Mouse (Mus musculus) embryonic stem cell, embryonic (primary cell): Measurements from ENCODE around the gene Aig1.

Experiments
- CTCF ChIA-PET, 4 experiments: fragments of 300-600 bp in 2 of 4; fragments of 350-600 bp in 2 of 4; sonication (Branson Sonifier 250); formaldehyde crosslinking; loops; one replicate each; lab custom pipeline; 2022; ENCODE audit warnings: inconsistent platforms in 2 of 4; lab: Charles Lee
- POLR2A ChIA-PET, 4 experiments: fragments of 300-600 bp in 2 of 4; fragments of 350-600 bp in 2 of 4; sonication (Branson Sonifier 250); formaldehyde crosslinking; loops; one replicate each; lab custom pipeline; 2022; ENCODE audit warnings: antibody characterized with exemption in 4 of 4, inconsistent platforms in 1 of 4; lab: Charles Lee

Gene Aig1

GRCm38 (mm10) chr10:13739494-13740140, 129.2 kb downstream of the Aig1 start:
- ChIA-PET POLR2A (interaction anchor here in 1 of 4 experiments (0.7 to 1.0 kb wide), 2 partner anchors 18 to 56 kb away, joined by 3 read pairs; no protein-coding TSS in a partner anchor), CTCF (no interaction called here)

GRCm38 (mm10) chr10:13730039-13730748, 138.6 kb downstream of the Aig1 start:
- CTCF ChIA-PET: no interaction called here

DNA sequence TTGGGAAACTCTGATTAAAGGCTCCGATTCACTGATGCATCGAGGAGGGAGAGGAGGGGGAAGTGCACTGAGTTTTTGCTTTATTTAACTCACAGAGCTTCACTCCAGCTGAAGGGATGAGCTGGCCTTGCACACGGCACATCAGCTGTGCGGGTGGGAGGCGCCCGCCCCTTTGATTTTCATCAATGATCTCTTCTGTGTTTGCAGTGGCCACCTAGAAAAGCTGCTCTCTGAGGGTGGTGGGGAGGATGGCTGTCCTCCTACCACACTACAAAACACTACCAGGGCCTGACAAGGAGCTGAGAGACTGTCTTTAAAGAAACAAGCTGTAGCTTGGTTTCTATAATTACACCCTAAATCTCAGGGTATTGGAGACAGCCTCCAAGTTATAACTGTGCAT, 141.1 kb downstream of the Aig1 start:
- ChIA-PET POLR2A (no interaction called here), CTCF (no interaction called here)

More at GRCm38 (mm10) chr10:13730039-13730748, 138.6 kb downstream of the Aig1 start:
- POLR2A ChIA-PET: no interaction called here

DNA sequence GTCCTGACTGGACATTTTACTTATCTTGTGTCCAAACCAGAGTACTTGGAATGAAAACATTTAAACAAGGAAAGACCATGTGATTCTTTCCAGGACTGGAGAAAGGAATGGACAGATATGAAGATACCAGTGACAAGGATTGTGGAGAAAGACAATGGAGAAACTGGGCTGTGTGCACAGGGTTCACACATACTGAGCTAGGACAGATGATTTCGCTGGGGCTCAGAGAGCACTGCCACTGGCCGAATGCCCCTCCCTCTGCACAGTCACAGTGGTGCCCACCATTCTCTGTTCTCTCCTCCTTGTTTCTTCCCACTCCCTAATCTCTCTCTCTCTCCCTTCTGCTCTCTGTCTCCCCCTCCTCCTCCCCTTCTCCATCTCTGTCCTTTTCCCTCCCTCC, 142.6 kb downstream of the Aig1 start:
- CTCF ChIA-PET: no interaction called here

GRCm38 (mm10) chr10:13725276-13725675, 143.5 kb downstream of the Aig1 start:
- CTCF ChIA-PET: no interaction called here
- POLR2A ChIA-PET: no interaction called here

More for the DNA sequence above, 142.6 kb downstream of the Aig1 start:
- POLR2A ChIA-PET: no interaction called here

DNA sequence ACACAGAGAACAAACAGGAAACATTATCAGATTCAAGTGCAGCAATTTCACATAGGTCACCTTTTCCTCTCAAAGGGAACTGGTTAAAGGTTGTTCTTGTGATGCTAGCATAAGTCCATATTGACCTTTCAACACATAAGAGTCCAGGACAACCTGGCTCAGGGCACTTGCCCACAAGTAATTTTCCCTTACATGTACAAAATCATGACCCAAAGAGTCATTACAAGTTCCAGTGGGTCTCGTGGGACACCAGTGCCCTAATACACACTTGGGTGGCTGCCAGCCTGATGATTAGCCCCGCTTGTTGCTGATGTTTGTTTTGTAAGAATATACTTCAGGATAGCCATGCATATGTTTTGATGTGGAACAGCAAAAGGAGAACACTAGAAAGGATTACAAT, 152.6 kb downstream of the Aig1 start:
- CTCF ChIA-PET: no interaction called here

DNA sequence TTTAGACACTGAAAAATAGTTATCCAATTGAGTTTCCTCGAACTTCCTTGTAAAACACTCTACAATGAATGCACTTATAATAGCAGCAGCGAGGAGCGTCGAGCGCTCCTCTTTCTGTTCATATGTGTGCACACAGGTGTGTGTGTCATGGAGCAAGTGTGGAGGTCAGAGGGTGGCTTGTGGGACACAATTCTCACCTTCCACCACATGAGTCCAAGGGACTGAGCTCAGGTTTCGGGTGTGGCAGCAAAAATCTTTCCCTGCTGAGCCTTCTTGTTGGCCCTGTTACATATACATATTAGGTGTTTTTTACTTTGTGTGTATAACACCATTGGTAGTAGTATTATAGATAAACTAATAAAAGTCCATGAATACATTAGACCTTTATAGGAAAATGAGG, 153.2 kb downstream of the Aig1 start:
- POLR2A ChIA-PET: no interaction called here
- CTCF ChIA-PET: no interaction called here

More for the DNA sequence above, 152.6 kb downstream of the Aig1 start:
- POLR2A ChIA-PET: interaction anchor here in 1 of 4 experiments (0.6 kb wide), 1 partner anchor 991 kb away, joined by 3 read pairs; no protein-coding TSS in a partner anchor

DNA sequence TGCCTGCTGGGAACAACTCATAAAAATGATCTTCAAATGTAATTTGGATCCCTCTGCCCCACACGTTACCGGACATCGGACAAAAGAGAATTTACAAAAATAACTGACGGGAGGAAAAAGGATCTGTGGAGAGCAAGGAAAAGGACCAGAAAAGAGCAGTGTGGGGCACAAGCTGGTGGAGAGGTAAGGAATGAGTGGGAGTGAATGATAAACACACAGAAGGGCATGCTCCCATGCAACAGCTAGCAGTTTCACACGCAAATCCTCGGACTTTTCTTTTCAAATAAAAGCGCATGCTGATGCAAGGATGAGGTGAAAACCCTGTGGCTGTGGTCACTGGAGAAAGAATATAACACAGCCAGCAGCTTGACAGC, 153.9 kb downstream of the Aig1 start:
- POLR2A ChIA-PET: interaction anchor here in 1 of 4 experiments (0.6 kb wide), 1 partner anchor 259 kb away, joined by 3 read pairs; no protein-coding TSS in a partner anchor
- CTCF ChIA-PET: no interaction called here

GRCm38 (mm10) chr10:13714199-13714919, 154.4 kb downstream of the Aig1 start:
- ChIA-PET POLR2A (interaction anchor here in 1 of 4 experiments (0.6 kb wide), 1 partner anchor 260 kb away, joined by 3 read pairs; no protein-coding TSS in a partner anchor), CTCF (interaction anchor here in 1 of 4 experiments (0.6 kb wide), 1 partner anchor 83 kb away, joined by 3 read pairs; no protein-coding TSS in a partner anchor)

DNA sequence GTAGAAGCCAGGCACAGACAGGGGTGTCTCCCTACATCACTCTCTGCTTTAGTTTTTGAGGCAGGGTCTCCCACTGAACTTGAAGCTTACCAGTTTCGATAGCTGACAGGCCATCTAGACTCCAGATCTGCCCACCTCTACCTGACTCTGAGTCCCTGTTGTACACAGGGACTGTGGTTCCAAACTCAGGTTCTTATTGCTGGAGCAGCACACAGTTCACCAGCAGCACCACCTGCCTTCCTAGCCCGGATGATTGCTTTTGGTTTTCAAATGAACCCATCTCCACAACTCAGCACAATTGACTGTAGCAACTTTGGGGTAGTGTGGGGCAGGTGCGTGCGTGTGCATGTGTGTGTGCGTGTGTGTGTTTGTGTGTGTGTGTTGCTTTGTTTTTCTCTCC, 155.1 kb downstream of the Aig1 start:
- POLR2A ChIA-PET: no interaction called here
- CTCF ChIA-PET: interaction anchor here in 1 of 4 experiments (0.6 kb wide), 1 partner anchor 82 kb away, joined by 3 read pairs; no protein-coding TSS in a partner anchor

GRCm38 (mm10) chr10:13713116-13713515, 155.7 kb downstream of the Aig1 start:
- CTCF ChIA-PET: no interaction called here
- POLR2A ChIA-PET: no interaction called here

DNA sequence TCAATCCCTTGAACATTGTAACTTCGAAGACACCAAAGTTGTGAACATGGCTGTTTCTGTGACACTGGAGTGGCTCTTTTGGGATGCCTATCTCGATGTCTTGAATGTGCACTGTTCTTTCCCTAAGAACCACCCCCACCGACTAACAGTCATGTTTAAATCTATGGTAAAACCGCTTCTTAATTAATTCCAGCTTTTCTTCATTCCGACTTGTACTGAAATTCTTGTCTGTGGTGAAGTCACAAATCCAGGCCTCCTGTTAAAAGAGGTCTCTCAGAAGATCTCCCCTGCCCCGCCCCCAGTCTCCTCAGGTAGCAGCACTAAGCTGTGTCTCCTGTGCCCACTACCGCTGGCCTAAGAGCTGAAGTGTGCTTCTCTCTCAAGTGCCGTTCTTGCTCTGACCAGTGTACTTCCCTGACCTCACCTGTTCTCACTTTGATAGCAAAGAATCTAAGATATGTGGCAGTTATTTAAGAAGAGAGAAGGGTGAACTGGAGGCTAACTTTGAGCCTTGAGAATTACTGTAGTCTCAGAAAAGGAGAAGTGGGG, 157.4 kb downstream of the Aig1 start:
- CTCF ChIA-PET: no interaction called here

GRCm38 (mm10) chr10:13705771-13706170, 163.0 kb downstream of the Aig1 start:
- POLR2A ChIA-PET: no interaction called here
- CTCF ChIA-PET: no interaction called here

More for the DNA sequence above, 157.4 kb downstream of the Aig1 start:
- POLR2A ChIA-PET: no interaction called here

- POLR2A ChIA-PET: no interaction called here
- CTCF ChIA-PET: no interaction called here
These were observed 166.1 kb downstream of the Aig1 start for GRCm38 (mm10) chr10:13702688-13703087.

- POLR2A ChIA-PET: no interaction called here
- CTCF ChIA-PET: no interaction called here
These were observed 166.7 kb downstream of the Aig1 start for GRCm38 (mm10) chr10:13702043-13702442.

- POLR2A ChIA-PET: no interaction called here
- CTCF ChIA-PET: no interaction called here
These were observed 172.5 kb downstream of the Aig1 start for GRCm38 (mm10) chr10:13696326-13696725.

DNA sequence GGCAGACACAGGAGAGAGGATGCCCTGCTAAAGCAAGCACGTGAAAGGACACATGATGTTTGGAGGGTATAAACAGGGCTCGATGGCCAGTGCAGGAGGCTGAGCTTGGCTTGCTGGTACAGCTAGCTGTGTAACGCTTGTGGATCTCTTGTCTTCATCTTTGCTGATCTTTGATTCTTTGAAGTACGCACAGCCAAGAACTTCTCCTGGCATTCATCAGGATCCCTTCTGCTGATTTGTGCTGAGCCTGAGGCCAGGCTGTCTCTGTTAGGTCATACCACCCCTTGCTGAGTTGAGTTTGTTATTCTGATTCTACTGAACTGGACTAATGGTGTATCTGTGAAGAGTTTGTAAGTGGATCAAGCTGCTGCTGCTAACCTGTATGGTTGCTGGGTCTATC, 175.5 kb downstream of the Aig1 start:
- ChIA-PET CTCF (no interaction called here), POLR2A (interaction anchor here in 1 of 4 experiments (0.7 kb wide), 1 partner anchor 769 kb away, joined by 3 read pairs; no protein-coding TSS in a partner anchor)

DNA sequence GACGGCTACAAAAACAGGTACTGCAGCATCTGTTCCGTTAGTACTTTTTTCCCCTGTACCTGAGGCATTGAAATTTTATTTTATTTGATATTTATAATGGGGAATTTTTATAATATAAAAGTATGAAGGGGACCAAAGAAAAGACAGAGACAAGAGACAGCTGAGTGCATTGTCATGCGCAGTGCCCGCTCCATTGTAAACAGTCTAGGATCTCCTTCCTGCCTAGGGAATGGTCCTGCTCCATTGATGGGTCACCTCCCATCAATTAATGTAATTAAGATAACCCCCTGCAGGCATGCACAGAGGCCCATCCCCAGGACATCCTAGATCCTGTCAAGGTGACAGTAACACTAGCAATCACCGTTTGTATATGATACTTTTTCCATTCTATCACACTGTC, 178.0 kb downstream of the Aig1 start:
- POLR2A ChIA-PET: no interaction called here
- CTCF ChIA-PET: no interaction called here

GRCm38 (mm10) chr10:13689841-13690590, 178.8 kb downstream of the Aig1 start:
- POLR2A ChIA-PET: no interaction called here
- CTCF ChIA-PET: no interaction called here
